Mouse (Mus musculus): ENCODE results near the gene Sytl3. TPM values are rescaled to one million over a fixed set of nuclear protein-coding genes. Genes with fewer than 3 reads are reported as not detected.

Sytl3 gene
- polyA plus RNA-seq, 1 experiment from 2014 or later, result 1.1 TPM

GRCm38 (mm10) chr17:6733322-6733875, 74.5 kb downstream of the Sytl3 start:
- Histone ChIP-seq H3K9me3 (no peaks in the 10 kb centered on the region), H3K27ac (no peak overlapping the region), H3K4me1 (peaks cover 4% of the 10 kb centered on the region; the same call in 1 of the 2 replicates), H3K9ac (no peak overlapping the region), H3K36me3 (no peaks in the 10 kb centered on the region), H3K27me3 (no peaks in the 10 kb centered on the region), H3K4me2 (no peak overlapping the region), H3K4me3 (no peak overlapping the region)
- WGBS, result 78% methylated on average over 10 of the region's 10 CpGs
- no peak; the same call in 1 of the 2 replicates for ATAC-seq (ENCODE audit: borderline replicate concordance, extremely low read depth, low FRiP score, low TSS enrichment)

GRCm38 (mm10) chr17:6734746-6735441, 76.0 kb downstream of the Sytl3 start:
- Histone ChIP-seq H3K4me1 (0 out of 2 replicates have a peak, but pooled peaks cover 4% of the 10 kb centered on the region), H3K36me3 (peaks cover 13% of the 10 kb centered on the region), H3K27ac (no peak overlapping the region), H3K4me2 (no peak overlapping the region), H3K9me3 (no peaks in the 10 kb centered on the region), H3K9ac (no peak overlapping the region), H3K4me3 (no peak overlapping the region), H3K27me3 (no peaks in the 10 kb centered on the region)
- ATAC-seq (ENCODE audit: borderline replicate concordance, extremely low read depth, low FRiP score, low TSS enrichment), result no peak
- WGBS, result 87% methylated on average over 12 of the region's 12 CpGs

DNA sequence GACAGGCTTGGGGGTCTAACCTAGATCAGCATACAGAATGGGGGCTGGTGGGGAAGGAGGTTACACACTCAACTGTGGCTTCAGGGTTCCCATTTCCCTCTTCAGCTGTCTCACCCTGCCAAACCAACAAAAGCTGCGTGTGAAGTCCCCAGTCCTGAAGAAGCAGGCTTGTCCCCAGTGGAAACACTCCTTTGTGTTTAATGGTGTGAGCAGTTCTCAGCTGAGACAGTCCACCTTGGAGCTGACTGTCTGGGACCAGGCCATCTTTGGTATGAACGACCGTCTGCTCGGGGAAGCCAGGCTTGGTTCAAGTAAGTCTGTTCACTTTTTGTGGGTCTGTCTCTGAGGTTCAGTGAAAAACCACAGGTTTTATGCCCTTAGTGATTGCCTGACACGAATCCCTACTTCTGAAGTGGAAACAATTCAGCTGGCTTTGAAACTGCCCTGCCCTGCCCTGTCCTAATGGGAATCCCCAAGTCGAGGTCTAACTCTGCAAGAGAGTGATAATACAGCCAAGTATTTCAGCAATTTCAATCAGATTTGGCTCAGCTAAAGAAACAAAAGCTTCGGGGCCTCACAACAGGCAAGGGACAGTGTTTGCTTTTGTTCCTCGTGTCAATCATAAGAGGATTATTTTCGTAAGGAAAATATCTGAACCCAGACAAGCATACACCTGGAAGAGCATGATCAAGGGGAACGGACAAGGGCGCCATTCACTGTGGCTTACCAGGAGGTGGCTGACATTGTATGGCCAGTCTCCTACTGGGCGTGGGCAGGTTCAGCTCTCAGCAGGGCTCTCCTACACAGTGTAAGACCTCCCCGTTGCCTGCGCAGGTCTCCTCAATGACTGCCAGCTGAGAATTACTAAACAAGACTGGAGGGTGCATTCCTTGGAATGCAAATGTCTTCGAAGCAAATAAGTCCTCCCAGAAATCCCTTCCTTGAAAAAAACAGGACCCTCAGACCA, 77.7 kb downstream of the Sytl3 start:
- Histone ChIP-seq H3K4me2 (no peak overlapping the region), H3K36me3 (peaks cover 27% of the 10 kb centered on the region), H3K9ac (no peak overlapping the region), H3K27me3 (no peaks in the 10 kb centered on the region), H3K4me3 (no peak overlapping the region), H3K9me3 (no peaks in the 10 kb centered on the region), H3K4me1 (peaks cover 7% of the 10 kb centered on the region), H3K27ac (peak overlapping the region; percentile 13; the same call in 1 of the 2 replicates)
- no peak for ATAC-seq (ENCODE audit: borderline replicate concordance, extremely low read depth, low FRiP score, low TSS enrichment)
- 46% methylated on average over 15 of the region's 15 CpGs for WGBS

GRCm38 (mm10) chr17:6737273-6737997, 78.5 kb downstream of the Sytl3 start:
- Histone ChIP-seq H3K27me3 (no peaks in the 10 kb centered on the region), H3K27ac (no peak overlapping the region), H3K36me3 (peaks cover 30% of the 10 kb centered on the region), H3K4me3 (no peak overlapping the region), H3K4me1 (peaks cover 15% of the 10 kb centered on the region), H3K4me2 (no peak overlapping the region), H3K9ac (no peak overlapping the region), H3K9me3 (no peaks in the 10 kb centered on the region)
- no peak for ATAC-seq (ENCODE audit: borderline replicate concordance, extremely low read depth, low FRiP score, low TSS enrichment)
- WGBS, result 79% methylated on average over 12 of the region's 12 CpGs

DNA sequence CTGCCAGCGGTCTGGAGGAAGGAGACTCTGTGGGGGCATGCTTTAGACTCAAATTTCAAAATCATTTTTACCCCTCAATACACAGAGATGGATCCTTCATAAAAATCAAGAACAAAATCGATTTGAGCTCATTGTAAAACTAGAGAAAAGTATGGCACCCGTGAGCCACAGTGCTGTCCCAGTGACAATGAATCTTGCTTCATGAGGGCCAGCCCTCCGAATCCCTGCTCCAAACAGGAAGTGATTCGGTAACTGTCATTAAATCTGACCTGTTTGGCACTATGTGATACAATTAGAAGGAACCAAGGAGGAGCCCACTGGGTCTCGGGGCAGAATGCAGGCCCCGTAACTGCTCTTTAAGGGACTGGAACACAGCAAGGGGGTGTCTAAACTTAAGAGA, 79.9 kb downstream of the Sytl3 start:
- whole genome bisulfite sequencing, result 80% methylated on average over 7 of the region's 7 CpGs
- Histone ChIP-seq H3K9me3 (no peaks in the 10 kb centered on the region), H3K4me3 (no peak overlapping the region), H3K4me2 (no peak overlapping the region), H3K27me3 (no peaks in the 10 kb centered on the region), H3K36me3 (peaks cover 30% of the 10 kb centered on the region), H3K9ac (no peak overlapping the region), H3K27ac (no peak overlapping the region), H3K4me1 (peaks cover 27% of the 10 kb centered on the region)
- ATAC-seq (ENCODE audit: borderline replicate concordance, extremely low read depth, low FRiP score, low TSS enrichment), result no peak

GRCm38 (mm10) chr17:6739266-6739665, 80.4 kb downstream of the Sytl3 start:
- no peak for ATAC-seq (ENCODE audit: borderline replicate concordance, extremely low read depth, low FRiP score, low TSS enrichment)
- WGBS, result 86% methylated on average over 13 of the region's 13 CpGs
- Histone ChIP-seq H3K4me2 (no peak overlapping the region), H3K27ac (no peak overlapping the region), H3K4me3 (no peak overlapping the region), H3K36me3 (peaks cover 30% of the 10 kb centered on the region), H3K9ac (no peak overlapping the region), H3K9me3 (no peaks in the 10 kb centered on the region), H3K27me3 (no peaks in the 10 kb centered on the region), H3K4me1 (peaks cover 31% of the 10 kb centered on the region)

GRCm38 (mm10) chr17:6739756-6740155, 80.9 kb downstream of the Sytl3 start:
- H3K4me1 ChIP-seq, result peaks cover 31% of the 10 kb centered on the region
- peaks cover 30% of the 10 kb centered on the region for H3K36me3 ChIP-seq
- 91% methylated on average over 15 of the region's 15 CpGs for WGBS
- H3K4me3 ChIP-seq, result no peak overlapping the region
- no peaks in the 10 kb centered on the region for H3K27me3 ChIP-seq
- H3K9ac ChIP-seq, result no peak overlapping the region
- no peak overlapping the region for H3K27ac ChIP-seq
- no peak for ATAC-seq (ENCODE audit: borderline replicate concordance, extremely low read depth, low FRiP score, low TSS enrichment)
- no peaks in the 10 kb centered on the region for H3K9me3 ChIP-seq
- no peak overlapping the region for H3K4me2 ChIP-seq

DNA sequence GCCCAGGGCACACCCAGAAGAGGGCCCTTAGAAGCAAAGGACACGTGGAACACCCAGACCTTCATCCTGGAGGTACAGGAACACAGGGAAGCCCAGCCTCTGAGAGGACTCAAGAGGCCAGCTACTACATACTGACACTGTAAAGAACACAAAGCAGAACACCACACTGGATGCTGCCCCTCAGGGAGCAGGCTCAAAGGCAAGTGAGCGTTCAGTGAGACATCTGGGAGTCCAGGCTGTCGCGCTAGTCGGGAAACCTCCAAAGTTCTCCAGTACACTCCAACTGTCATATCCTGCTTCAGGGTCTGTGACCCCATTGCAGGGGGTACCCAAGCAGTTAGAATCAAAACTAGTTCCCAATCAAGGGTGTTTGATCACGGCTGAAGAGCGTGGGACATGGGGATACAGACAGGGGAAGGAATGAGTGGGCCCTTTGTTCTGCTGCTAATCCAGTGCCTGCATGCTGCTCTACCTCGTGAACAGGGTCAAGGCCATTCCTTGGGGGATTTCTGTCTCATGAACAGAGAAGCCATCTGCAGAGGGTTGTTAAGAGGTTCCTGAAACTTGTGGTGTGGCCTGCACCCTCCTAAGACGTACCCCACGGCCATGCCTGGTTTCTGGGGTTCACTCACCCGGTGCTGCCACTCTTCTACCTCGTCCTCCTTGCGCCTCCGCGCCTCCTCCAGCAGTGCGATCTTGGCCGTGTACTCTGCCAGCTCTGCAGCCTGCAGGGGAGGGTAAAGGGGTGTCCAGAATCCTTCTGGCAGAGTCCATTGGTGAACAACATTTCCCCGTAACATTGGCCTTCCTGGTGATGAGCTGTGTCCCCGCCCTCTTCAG, 81.7 kb downstream of the Sytl3 start:
- no peak overlapping the region for H3K4me2 ChIP-seq
- peaks cover 31% of the 10 kb centered on the region for H3K4me1 ChIP-seq
- no peaks in the 10 kb centered on the region for H3K27me3 ChIP-seq
- no peaks in the 10 kb centered on the region for H3K9me3 ChIP-seq
- H3K27ac ChIP-seq, result no peak overlapping the region
- peaks cover 32% of the 10 kb centered on the region for H3K36me3 ChIP-seq
- WGBS, result 87% methylated on average over 19 of the region's 19 CpGs
- H3K9ac ChIP-seq, result no peak overlapping the region
- ATAC-seq (ENCODE audit: borderline replicate concordance, extremely low read depth, low FRiP score, low TSS enrichment), result no peak
- no peak overlapping the region for H3K4me3 ChIP-seq

DNA sequence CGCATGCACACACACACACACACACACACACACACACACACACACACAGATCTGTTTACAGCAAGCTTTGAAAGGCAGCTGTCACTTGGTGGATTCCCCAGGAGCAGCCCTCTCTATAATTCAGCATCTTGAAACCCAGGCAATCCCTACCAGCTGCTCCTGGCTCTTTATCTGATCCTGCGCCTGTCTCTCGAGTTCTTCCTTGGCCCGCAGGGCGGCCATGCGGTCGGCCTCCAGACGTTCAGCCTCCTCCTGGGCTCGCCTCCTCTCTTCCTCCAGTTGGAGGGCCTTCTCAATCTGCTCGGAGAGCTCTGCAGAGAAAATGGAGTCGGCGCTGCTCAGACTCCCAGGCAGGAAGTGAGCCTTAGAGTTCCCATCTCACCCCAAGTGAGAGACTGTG, 82.4 kb downstream of the Sytl3 start:
- no peaks in the 10 kb centered on the region for H3K9me3 ChIP-seq
- no peak overlapping the region for H3K4me3 ChIP-seq
- H3K27me3 ChIP-seq, result no peaks in the 10 kb centered on the region
- 76% methylated on average over 12 of the region's 12 CpGs for WGBS
- H3K9ac ChIP-seq, result no peak overlapping the region
- H3K4me2 ChIP-seq, result no peak overlapping the region
- peaks cover 38% of the 10 kb centered on the region for H3K4me1 ChIP-seq
- peaks cover 36% of the 10 kb centered on the region for H3K36me3 ChIP-seq
- H3K27ac ChIP-seq, result no peak overlapping the region
- no peak for ATAC-seq (ENCODE audit: borderline replicate concordance, extremely low read depth, low FRiP score, low TSS enrichment)

GRCm38 (mm10) chr17:6742083-6743038, 83.5 kb downstream of the Sytl3 start:
- no peak overlapping the region for H3K9ac ChIP-seq

More at GRCm38 (mm10) chr17:6742083-6743038, 83.5 kb downstream of the Sytl3 start:
- Histone ChIP-seq H3K27ac (peak overlapping the region; percentile 47), H3K4me3 (no peak overlapping the region), H3K4me1 (peaks cover 38% of the 10 kb centered on the region), H3K4me2 (peak overlapping the region; percentile 18; the same call in 1 of the 2 replicates), H3K27me3 (no peaks in the 10 kb centered on the region), H3K36me3 (peaks cover 46% of the 10 kb centered on the region), H3K9me3 (no peaks in the 10 kb centered on the region)
- peak; percentile 66 for ATAC-seq (ENCODE audit: borderline replicate concordance, extremely low read depth, low FRiP score, low TSS enrichment)
- 54% methylated on average over 33 of the region's 33 CpGs for WGBS
